Mouse (Mus musculus) cerebral cortex, adult 2 months (tissue): ENCODE results near the gene Stat5a.

Source experiments
- WGBS: fragments of 180-500 bp; shearing (Covaris S2); methylation state at CpG from one replicate; pipeline ENCODE4 v1.1.7; 2018; 5-methylcytosine and 5-hydroxymethylcytosine counted together

Stat5a gene

GRCm38 (mm10) chr11:100897294-100898231 lies 38.4 kb downstream of the Stat5a start:
- 52% methylated on average over 7 of the region's 7 CpGs for WGBS

GRCm38 (mm10) chr11:100898441-100899199 lies 39.5 kb downstream of the Stat5a start:
- 75% methylated on average over 16 of the region's 16 CpGs for whole genome bisulfite sequencing

GRCm38 (mm10) chr11:100904580-100905351 lies 45.6 kb downstream of the Stat5a start:
- WGBS, result 80% methylated on average over 20 of the region's 20 CpGs

GRCm38 (mm10) chr11:100905929-100906328 lies 46.8 kb downstream of the Stat5a start:
- WGBS, result 66% methylated on average over 1 of the region's 1 CpGs

GRCm38 (mm10) chr11:100906885-100907284 lies 47.7 kb downstream of the Stat5a start:
- WGBS, result 91% methylated on average over 4 of the region's 4 CpGs

GRCm38 (mm10) chr11:100908112-100908511 lies 49.0 kb downstream of the Stat5a start:
- 79% methylated on average over 2 of the region's 2 CpGs for WGBS

GRCm38 (mm10) chr11:100908567-100908966 lies 49.4 kb downstream of the Stat5a start:
- WGBS, result 94% methylated on average over 9 of the region's 9 CpGs

GRCm38 (mm10) chr11:100912401-100913155 lies 53.4 kb downstream of the Stat5a start:
- WGBS, result 67% methylated on average over 17 of the region's 17 CpGs

- WGBS, result 48% methylated on average over 5 of the region's 5 CpGs
Observed at GRCm38 (mm10) chr11:100914415-100914814, 55.3 kb downstream of the Stat5a start.

- WGBS, result 92% methylated on average over 3 of the region's 3 CpGs
Observed at GRCm38 (mm10) chr11:100915063-100915462, 55.9 kb downstream of the Stat5a start.

GRCm38 (mm10) chr11:100916432-100916971 lies 57.4 kb downstream of the Stat5a start:
- WGBS, result 91% methylated on average over 4 of the region's 4 CpGs

- WGBS, result 95% methylated on average over 5 of the region's 5 CpGs
Observed at GRCm38 (mm10) chr11:100918007-100918406, 58.9 kb downstream of the Stat5a start.

GRCm38 (mm10) chr11:100920887-100921624 lies 61.9 kb downstream of the Stat5a start:
- 85% methylated on average over 4 of the region's 4 CpGs for WGBS

GRCm38 (mm10) chr11:100924386-100924919 lies 65.3 kb downstream of the Stat5a start:
- WGBS, result 94% methylated on average over 1 of the region's 1 CpGs

GRCm38 (mm10) chr11:100927386-100927785 lies 68.2 kb downstream of the Stat5a start:
- WGBS, result 88% methylated on average over 3 of the region's 3 CpGs

- WGBS, result 85% methylated on average over 7 of the region's 7 CpGs
Observed at GRCm38 (mm10) chr11:100930611-100931010, 71.5 kb downstream of the Stat5a start.

- WGBS, result 42% methylated on average over 12 of the region's 12 CpGs
Observed at GRCm38 (mm10) chr11:100931254-100931921, 72.2 kb downstream of the Stat5a start.
